8 mouse cellular contexts compared by ENCODE assay signal in the genomic region with DNA sequence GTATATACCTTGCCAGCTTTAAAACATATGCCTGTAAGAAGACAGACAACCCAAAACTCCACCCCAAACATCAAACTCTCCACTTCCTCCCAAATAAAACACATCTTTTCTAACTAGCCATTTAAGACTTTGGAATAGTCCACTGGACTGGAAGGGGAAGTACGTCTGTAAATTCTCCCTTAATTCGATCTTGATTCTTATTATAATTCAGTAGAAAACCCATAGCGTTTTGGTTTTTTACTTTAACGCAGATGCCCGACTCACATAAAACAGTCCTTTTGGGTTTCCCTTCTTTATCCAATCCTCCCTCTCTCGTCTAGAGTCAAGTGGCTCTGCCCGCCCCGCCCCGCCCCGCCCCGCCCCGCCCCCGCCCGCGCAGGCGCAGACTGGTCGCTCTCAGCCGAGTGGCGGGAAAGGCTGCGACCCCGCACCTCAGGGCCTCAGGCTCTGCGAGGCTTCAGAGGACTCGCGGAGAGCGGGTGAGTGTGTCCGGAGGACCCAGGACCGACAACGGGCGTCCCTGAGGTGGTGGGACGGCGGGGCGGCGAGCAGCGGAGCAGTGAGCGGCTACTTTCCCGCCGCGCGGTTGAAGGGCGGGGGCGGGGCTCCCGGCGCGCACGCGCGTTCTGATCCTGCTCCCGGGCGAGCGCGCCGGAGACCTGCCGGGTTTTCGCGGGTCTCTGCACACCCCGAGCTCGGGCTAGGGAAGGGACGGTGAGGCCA. TPM values are rescaled to one million over a fixed set of nuclear protein-coding genes. Genes with fewer than 3 reads are reported as not detected.
DNase-seq lines count a peak whose midpoint lies in the region; ATAC-seq and TF ChIP-seq lines count a peak whose summit lies in the region.

A gene (plus strand): TSS at position 369 of the 723 bp plus-strand sequence.

- in situ Hi-C loops in Patski (cut with MboI; ENCODE audit: low pct_unique_long_range_greater_than_20kb), result no loop called here

- no peaks in the 10 kb centered on the region for H3K27me3 ChIP-seq in Patski
- no peaks in the 10 kb centered on the region for H3K27me3 ChIP-seq in hindbrain, embryonic 14.5 days (ENCODE audit: control insufficient read depth, insufficient read depth, low read length)

- H3K9me3 ChIP-seq in hindbrain, embryonic 14.5 days (ENCODE audit: control insufficient read depth, low read length), result no peaks in the 10 kb centered on the region

- POLR2A ChIA-PET in Patski (lab: Charles Lee), result interaction anchor here (0.8 to 1.8 kb wide), 2 partner anchors 14 to 147 kb away, joined by 3 to 4 read pairs; no protein-coding TSS in a partner anchor

- CTCF ChIA-PET in Patski (lab: Charles Lee), result interaction anchor here (0.9 to 2.0 kb wide), 8 partner anchors 11 to 69 kb away, joined by 3 to 8 read pairs (median 4); no protein-coding TSS in a partner anchor

- peak; percentile 64 for DNase-seq in Patski (ENCODE audit: low read depth, low spot score)
- DNase-seq in cerebellum, postnatal 14 days, result peak; percentile 92 to 95
- DNase-seq in frontal cortex, postnatal 25 days (ENCODE audit: low spot score in 2 of 2), result peak; percentile 74 to 82
- DNase-seq in hindbrain, embryonic 14.5 days (ENCODE audit: low spot score), result peak; percentile 84
- peak; percentile 81 to 93 for DNase-seq in layer of hippocampus, postnatal 25 days (ENCODE audit: extremely low spot score in 1 of 2, low spot score in 1 of 2)
- peak; percentile 83 for DNase-seq in lung, postnatal 25 days (ENCODE audit: low spot score)
- peak; percentile 64 for DNase-seq in retina, adult 2 months (ENCODE audit: low read depth, low spot score)
- peak; percentile 93 for DNase-seq in thymus, postnatal 25 days

- no peaks in the 10 kb centered on the region for H3K36me3 ChIP-seq in hindbrain, embryonic 14.5 days (replicated peaks; ENCODE audit: control insufficient read depth, insufficient read depth)

- H3K4me2 ChIP-seq in hindbrain, embryonic 14.5 days (replicated peaks), result peak within 1 kb of the TSS; percentile 60

- WGBS in hindbrain, embryonic 14.5 days, result under 1% methylated on average over 57 of the region's 58 CpGs

- 0 out of 2 replicates have a peak, but pooled peaks cover 7% of the 10 kb centered on the region for H3K4me1 ChIP-seq in hindbrain, embryonic 14.5 days (replicated peaks; ENCODE audit: control insufficient read depth, insufficient read depth, low read length)

- peak within 1 kb of the TSS; percentile 86 for H3K27ac ChIP-seq in hindbrain, embryonic 14.5 days

- peak; percentile 58 for ATAC-seq in Patski
- peak; percentile 93 for ATAC-seq in hindbrain, embryonic 14.5 days (ENCODE audit: low FRiP score)

- no peak for TF ChIP-seq CTCF in Patski (IDR thresholded peaks at IDR 0.05)

- peak within 1 kb of the TSS; percentile 61 for H3K9ac ChIP-seq in hindbrain, embryonic 14.5 days

- peak within 1 kb of the TSS; percentile 76 for H3K4me3 ChIP-seq in hindbrain, embryonic 14.5 days (replicated peaks; ENCODE audit: low read length)

RNA-seq across cellular contexts. Expression of the gene that starts here (rescaled TPM):
- polyA plus RNA-seq in Patski (2021), result 17.5 TPM
- 15.4 and 16.7 TPM in 2 replicates for polyA plus RNA-seq in hindbrain, embryonic 14.5 days (2014; fragmentation: Nextera tagmentation; extraction: Ambion mirVana)
- 1 to 10 TPM; 4.3 to 5.6 TPM for total RNA-seq in layer of hippocampus, postnatal 25 days (2021)

Comparison
In these comparisons a context has a peak if more than half of its experiments do, and no peak if none do; other contexts are left out.
1. Peak in every context shown above with its lines: DNase-seq, ATAC-seq, H3K4me3 ChIP-seq and H3K27ac ChIP-seq.